ENCODE assay signal across 19 mouse cellular contexts in the genomic region with DNA sequence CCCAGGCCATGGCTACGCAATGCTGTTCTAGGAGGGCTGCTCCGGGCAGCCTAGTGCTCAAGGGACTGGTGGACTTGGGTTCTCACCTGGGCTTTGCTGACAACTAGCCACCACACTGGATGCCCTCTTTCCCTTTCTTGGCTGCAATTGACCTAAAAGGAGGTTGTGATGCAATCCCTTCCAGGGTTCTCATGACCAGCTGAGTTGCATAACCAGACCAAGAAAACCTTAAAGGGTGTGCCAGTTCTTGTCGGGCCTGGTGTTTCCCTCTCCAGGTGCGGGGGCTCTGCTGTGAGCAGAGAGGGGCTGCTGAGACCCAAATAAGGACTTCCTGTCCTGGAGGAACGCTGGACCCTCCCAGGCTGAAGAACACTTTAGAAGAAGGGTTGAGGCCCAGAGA. TPM values are rescaled to one million over a fixed set of nuclear protein-coding genes. Genes with fewer than 3 reads are reported as not detected.
DNase-seq lines count a peak whose midpoint lies in the region; ATAC-seq lines count a peak whose summit lies in the region.
"Had no signal": no experiment of that assay in that cellular context is flagged by ENCODE, and none has a peak within 500 bp of the region (broad histone marks: within the 10 kb centered on the region; RNA-seq: fewer than 3 reads in every experiment).

No protein-coding gene starts in this region.

- ATAC-seq in megakaryocyte progenitor cell, adult 5-6 weeks (replicated peaks; ENCODE audit: poor library complexity): peak; percentile 79
- ATAC-seq: forebrain, embryonic 15.5 days; hindbrain, embryonic 16.5 days; midbrain, embryonic 13.5 days; Patski had no signal

- intact Hi-C loops in heart, postnatal 14 days (cut with DNase I): no loop called here

- peak; percentile 89 for DNase-seq in heart, adult 11 months
- no peak for DNase-seq in heart, postnatal 14 days
- DNase-seq in lung, adult 18-20 months: peak; percentile 44 to 67
- DNase-seq in lung, postnatal 14 days: no peak
- peak; percentile 44 for DNase-seq in adipocyte (ENCODE audit: low spot score)
- no peak for DNase-seq in adrenal gland, postnatal 25 days
- DNase-seq in cerebellum, adult 9-11 months: no peak
- DNase-seq: cerebellum, adult 8-10 months; gastrocnemius, adult 2 months; gastrocnemius, postnatal 36 days; kidney, postnatal 36 days; left cerebral cortex, postnatal 4 days; retina, postnatal 1 day; right cerebral cortex, postnatal 25 days had no signal

RNA-seq across cellular contexts. Expression of a gene that starts 10.4 kb away (rescaled TPM):
- total RNA-seq in heart, postnatal 14 days (2021): 1 to 10 TPM; 6.7 to 8.2 TPM
- total RNA-seq in megakaryocyte progenitor cell, adult 5-6 weeks (2015): 47.8 and 54.7 TPM in 2 replicates
- 53.2 and 58.5 TPM in 2 replicates for total RNA-seq in megakaryocyte progenitor cell, adult 5-6 weeks (2017)
- 7.8 and 12.3 TPM in 2 replicates for total RNA-seq in adrenal gland, postnatal 25 days (2021)

RNA-seq across cellular contexts. Expression of a gene that starts 27.4 kb away (rescaled TPM):
- 10 to 100 TPM; 39.7 to 42.0 TPM for total RNA-seq in heart, postnatal 14 days (2021)
- 41.7 and 41.8 TPM in 2 replicates for total RNA-seq in megakaryocyte progenitor cell, adult 5-6 weeks (2015)
- 111 and 130 TPM in 2 replicates for total RNA-seq in megakaryocyte progenitor cell, adult 5-6 weeks (2017)
- total RNA-seq in adrenal gland, postnatal 25 days (2021): 264 and 267 TPM in 2 replicates

Comparison
In these comparisons a context has a peak if more than half of its experiments do, and no peak if none do; other contexts are left out.
1. DNase-seq: peak in heart, adult 11 months (single experiment), lung, adult 18-20 months (2 of 2) and adipocyte (single experiment); none in heart, postnatal 14 days (0 of 2), lung, postnatal 14 days (single experiment), adrenal gland, postnatal 25 days (single experiment) and cerebellum, adult 9-11 months (single experiment).